Mouse (Mus musculus): ENCODE measurements around the gene Zfp746.
"Not testable (repeated sequence)": the region's sequence is repeated elsewhere in the genome, so short reads cannot be mapped to it uniquely, and the experiment has no call there.

Gene Zfp746

DNA sequence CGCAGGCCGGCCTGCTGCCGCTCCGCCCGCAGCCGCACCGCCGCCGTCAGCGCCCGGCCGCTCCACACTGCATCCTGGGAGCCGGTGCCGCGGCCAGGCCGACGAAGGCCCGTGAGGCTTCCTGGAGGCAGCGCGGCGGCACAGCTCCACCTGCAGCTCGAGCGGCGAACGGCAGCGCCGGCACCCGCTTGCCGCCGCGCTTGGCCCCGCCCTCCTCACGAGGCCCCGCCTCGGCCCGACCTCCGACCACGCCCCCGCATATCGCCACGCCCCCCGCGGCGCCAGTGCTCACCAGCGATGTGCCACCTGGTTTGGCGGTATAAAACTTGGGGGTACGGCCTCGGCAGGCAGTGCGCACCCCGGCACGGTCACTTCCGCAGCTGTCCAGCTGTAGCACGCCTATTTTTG lies at the start of gene Zfp746:
Gene Zfp746 (minus strand): TSS at position 123 of the 408 bp plus-strand sequence.
- DNase-seq = peak; percentile 81 to 86

DNA sequence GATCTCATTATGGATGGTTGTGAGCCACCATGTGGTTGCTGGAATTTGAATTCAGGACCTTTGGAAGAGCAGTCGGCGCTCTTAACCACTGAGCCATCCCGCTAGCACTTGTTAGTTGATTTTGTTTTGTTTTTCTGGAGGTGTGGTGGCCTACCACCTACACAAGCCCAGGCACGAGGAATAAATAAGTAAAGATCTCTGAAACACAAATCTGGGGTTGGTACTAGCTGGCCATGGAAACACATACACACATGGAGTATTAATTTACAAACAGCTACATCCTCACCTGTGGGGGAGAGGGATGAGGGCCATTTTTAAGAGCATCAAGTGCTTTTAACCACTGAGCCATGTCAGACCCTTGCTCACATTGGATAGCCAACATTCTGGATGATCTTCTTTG lies 34.7 kb upstream of the Zfp746 start:
- DNase-seq = not testable (repeated sequence)

DNA sequence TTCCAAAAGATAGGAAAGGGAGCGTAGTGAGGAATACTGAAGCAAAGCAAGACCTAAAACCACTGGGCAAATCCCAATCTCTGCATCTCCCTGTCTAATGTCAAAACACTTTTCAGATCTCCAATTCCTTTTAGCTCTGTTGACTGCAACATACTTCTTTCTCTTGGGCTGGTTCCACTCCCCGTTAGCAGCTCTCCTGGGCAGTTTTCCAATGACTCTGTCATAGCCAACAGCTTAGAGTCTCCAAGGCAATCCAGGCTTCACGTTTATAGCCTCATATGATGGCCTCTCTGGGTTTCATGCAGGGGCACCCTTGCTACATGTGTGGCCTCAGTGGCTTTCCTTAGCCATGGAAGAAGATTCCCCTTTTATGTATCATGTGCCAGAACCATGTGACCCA lies 29.6 kb upstream of the Zfp746 start:
- DNase-seq = no peak

DNA sequence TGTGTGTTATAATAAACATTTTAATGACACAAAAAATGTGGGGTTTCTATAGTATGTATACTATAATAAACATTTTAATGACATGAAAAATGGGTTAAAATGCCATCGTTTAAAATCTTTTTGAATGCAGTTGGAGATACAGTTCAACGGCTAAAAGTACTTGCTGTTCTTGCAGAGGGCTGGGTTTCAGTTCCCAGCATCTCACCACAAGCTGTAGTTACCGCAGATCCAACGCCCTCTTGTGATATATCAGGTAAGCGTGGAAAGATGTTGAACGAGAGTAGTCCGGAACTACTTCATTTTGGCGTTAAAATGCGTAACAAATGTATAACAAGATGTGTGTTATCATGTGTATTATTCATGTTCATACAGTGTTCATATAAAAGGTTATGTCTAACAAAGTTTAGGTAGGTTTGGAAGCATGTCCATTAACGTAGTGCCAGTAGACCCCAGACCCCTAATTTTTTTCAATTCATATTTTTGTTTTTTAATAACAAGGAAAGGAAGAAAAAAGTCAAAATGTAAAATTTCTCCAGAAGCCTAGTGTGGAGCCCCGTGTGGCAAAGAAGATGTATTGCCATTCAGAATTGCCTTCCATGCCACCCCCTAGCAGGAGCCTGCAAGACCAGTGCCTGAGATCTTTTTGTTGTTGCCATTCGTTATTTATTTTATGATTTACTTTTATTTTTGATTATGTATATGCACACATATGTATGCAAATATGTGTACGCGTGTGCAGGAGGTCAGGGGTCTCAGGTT lies 743 bp upstream of the Zfp746 start:
- DNase-seq = no peak

DNA sequence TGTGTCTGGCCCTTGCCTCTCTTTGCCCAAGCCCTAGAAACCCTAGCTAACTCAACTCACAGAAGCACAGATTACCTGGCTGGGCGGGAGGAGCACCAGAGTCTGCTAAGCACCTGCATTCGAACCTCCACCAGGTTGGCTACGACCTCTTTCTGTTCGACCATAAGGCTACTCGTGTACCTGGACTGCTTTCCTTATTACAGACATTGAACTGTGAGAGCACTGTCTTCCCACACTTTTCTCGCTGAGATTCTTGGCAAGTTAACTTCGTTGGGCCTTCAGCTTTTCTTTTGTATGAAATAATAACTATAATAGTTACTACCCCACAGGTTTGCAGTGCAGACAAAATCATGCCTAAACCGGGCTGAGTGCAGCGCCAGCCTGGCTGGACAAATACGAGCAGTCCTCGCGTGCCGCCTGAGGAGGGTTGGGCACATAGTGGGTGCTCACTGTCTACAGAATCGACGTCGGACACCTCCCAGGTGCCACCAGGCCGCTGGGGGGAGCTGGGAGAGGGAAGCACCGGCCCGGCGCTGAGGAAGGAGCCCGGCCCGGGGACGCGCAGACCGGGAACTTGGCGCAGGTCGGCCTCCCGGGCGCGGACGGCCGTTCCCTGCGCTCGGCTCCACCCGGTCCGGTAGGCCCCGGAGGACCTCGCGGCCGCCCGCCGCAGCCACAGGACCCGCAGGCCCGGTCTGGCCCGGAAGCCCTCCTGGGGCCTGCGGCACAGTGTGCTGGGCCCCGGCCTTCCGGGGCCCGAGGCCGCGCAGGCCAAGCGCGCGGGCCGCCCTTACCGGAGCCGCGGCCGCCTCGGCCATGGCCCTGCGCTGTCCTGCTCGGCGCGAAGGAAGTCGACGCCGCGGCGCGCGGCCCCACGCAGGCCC lies 630 bp downstream of the Zfp746 start:
- peak; percentile 61 to 69 for DNase-seq

DNA sequence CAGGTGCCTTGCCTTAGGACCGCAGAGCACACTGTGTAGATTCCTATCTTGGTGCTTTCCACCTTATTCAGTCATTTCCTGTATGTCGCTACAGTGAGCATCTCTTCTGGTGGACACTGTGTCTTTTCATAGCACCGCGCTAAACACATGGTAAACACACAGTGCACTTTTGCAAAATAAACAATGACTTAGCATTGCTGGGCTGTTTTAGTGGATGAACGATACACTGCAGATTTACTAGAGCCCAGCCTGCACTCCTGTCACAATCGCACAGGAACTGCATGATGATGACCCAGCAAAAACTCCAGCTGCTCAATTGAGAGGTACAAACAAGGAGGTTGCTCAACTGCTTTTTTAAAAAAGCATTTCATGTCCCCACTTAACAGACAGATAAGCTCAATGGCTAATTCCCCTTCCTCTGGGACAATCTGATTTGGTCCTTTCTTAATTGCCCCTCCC lies 2.6 kb downstream of the Zfp746 start:
- no peak for DNase-seq

DNA sequence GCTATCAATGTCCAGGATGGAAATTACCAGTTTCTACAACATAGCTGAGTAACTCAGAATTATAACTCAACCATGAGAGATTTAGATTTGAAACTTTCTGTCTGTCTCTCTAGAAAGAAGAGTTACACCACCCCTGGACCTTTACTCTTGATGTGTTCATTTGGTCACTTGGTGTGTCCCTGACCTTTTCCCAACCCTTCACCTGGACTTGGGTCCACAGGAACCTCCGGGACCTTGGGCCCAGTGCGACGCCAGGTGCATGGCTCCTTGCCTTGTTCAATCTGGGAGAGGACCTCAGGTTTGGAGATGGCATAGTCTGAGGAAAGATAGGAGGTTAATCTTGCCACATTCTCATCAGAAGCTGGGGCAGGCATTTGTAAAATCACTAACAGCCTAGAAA lies 4.4 kb downstream of the Zfp746 start:
- DNase-seq = no peak

DNA sequence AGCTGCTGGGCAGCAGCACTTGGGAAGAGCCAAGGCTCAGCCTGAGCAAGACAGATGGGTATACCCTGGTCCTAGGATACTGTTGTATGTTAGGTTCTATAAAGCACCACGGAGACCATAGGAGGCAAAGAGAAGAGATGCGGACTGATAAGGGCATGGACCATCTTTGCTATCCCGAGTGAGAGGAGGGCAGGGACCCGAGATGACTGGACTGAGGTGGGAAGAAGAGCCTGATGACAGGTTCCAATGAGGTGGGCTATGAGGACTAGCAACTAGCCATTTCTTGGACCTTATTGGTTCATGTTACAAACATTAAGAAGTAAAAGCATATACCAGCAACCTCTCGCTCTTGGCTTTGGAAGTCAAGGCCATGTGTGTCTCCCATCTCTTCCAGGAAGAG lies 5.4 kb downstream of the Zfp746 start:
- DNase-seq = no peak

DNA sequence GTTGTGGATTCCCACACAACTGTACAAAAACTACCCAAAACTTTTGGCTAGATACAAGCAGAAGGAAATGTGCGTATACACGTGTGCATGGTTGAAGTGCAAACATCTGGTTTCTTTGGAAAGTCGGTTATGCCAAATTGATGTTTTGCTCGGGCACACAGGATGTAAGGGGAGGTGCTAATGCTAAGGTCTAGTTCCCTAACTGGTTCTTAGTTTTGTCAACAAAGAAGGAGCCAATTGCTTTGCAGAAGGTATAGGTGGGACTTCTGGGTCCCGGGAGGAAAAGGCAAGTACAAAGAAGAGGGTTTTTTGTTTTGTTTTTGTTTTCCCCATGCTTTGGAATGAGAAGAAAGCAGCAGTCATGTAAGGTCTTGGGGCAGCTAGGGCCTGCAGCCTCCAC lies 13.1 kb downstream of the Zfp746 start:
- DNase-seq = peak; percentile 24 to 62

DNA sequence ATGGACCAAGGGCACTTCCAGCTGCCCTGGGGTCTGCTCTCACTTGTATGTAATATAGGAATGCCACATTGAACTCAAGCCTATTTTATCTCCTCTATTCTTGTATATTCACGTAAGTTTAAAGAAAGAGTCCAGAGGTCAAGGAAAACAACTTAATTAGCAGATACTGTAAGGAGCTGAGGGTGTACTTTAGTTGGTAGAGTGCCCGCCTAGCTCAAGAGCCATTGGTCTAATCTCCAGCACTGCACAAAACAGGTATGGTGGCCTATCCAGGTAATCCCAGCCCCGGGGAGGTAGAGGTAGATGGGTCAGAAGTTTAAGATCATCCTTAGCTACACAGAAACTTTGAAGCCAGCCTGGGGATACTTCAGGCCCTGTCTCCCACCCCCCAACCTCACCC lies 18.9 kb downstream of the Zfp746 start:
- DNase-seq = no peak

DNA sequence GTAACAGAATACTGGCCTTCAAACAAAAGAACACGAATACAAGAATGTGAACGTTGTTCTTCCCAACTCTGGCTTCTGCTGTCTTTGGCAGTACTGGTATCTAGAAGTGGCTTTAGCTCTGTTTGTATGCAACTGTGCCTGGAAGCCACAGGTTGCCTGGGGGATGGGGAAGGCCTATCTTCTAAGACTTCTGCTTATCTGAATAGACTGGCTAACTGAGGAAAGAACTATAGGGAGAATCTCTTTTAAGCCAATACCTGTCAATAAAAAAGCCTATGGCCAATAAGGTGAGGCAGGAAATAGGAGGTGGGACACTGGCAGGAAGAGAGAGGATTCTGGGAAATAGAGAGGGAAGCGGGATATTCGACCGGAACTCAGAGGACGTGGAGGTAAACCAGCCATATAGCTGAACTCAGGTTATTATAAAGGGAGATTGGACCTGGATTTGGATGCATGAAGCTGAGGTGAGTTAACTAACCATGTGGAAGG lies 20.8 kb downstream of the Zfp746 start:
- no peak for DNase-seq

DNA sequence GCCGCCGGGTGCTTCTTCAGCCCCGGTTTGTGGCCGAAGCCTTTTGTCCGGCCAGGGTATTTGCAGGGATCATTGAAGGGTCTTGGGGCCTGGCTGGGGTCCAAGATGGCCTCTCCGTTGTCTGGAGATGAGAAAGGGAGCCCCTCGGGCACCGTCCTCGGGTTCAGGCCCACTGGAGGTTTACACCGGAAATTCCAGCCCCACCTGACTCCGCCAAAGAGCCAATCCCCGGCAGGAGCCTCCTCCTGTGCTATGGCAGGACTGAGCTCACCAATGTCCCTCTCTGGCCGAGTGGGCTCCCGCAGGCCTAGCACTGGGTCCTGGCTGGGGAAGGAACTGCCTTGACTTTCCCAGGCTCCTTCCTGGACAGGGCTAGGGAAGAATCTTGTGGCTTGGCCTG lies 21.9 kb downstream of the Zfp746 start:
- DNase-seq = no peak

DNA sequence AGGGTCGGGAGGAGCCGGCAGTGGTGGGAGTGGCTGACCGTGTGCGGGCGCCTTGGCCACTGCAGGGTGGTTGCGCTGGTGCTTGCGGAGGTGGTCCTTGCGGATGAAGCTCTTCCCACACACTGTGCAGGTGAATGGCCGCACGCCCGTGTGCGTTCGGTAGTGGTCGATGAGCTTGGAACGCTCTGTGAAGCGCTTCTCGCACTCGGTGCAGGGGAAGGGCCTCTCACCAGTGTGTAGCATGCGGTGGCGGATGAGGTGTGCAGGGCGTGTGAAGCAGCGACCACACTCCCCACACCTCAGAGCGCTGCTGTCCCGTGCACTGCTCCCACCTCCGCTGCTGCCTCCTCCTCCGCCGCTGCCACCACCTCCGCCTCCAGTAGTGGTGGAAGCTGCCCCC lies 22.5 kb downstream of the Zfp746 start:
- no peak for DNase-seq

DNA sequence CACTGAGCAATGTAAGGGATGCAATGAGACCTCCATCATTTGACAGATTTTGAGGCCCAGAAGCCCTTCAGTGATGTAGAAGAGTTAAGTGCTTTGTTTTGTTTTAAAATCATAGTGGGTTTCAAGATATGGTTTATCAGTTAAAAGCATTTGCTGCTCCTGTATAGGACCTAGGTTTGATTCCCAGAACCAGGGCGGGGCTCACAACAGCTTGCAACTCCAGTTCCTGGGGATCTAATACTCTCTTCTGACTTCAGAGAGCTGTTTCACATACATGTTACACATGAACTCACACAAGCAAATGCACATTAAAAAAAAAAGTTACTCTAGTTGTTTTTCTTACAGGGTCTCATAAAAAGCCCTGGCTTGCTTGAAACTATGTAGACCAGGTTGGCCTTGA lies 25.5 kb downstream of the Zfp746 start:
- no peak for DNase-seq

DNA sequence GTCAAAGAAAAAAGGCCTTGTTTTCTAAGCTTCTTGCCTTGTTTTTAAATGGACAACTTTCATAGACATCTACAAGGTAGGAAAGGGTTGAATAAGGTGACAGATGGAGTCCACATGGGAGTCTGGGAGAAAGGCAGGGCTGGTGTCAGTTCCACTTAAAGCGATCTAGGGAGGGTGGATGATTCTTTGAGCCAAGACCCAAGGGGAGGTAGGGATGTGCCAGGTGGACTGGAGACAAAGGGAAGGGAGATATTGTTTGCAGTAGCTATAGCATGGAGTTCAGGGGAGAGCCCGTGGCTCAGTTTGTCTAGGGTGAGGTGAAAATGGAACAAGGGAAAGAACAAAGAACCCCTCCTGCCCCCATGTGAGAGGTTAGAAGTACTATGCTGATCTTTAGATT lies 26.0 kb downstream of the Zfp746 start:
- no peak for DNase-seq

DNA sequence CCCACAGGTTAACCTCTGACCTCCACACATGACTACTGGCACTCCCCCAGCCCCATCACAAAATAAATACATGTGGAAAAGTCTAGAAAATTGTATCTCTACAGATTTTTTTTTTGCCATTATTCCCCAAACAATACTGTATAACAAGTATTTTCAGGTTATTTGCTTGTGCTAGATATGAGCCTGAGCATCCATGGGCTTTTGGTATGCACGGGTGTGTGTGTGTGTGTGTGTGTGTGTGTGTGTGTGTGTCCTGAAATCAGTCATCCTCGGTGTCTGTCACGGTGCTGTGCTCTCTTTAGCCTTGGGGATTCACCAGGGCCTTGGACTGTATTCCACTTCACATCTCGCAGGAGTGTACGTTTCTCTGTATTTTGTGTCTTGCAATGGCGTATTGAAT lies 34.3 kb downstream of the Zfp746 start:
- no peak for DNase-seq

DNA sequence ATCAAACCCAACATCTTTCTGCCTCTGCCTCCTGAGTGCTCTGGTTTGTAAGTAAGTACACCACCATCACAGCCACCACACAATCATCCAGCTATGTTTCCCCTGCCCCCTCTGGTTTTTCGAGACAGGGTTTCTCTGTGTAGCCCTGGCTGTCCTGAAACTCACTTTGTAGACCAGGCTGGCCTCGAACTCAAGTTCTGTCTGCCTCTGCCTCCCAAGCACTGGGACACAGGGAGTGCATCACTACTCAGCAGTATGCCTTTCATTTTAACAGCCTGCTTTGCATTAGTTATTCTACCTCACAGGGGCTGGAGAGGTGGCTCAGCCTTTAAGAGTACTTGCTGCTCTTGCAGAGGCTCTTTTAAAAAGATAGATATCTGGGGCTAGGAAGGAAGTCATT lies 34.7 kb downstream of the Zfp746 start:
- DNase-seq = no peak

DNA sequence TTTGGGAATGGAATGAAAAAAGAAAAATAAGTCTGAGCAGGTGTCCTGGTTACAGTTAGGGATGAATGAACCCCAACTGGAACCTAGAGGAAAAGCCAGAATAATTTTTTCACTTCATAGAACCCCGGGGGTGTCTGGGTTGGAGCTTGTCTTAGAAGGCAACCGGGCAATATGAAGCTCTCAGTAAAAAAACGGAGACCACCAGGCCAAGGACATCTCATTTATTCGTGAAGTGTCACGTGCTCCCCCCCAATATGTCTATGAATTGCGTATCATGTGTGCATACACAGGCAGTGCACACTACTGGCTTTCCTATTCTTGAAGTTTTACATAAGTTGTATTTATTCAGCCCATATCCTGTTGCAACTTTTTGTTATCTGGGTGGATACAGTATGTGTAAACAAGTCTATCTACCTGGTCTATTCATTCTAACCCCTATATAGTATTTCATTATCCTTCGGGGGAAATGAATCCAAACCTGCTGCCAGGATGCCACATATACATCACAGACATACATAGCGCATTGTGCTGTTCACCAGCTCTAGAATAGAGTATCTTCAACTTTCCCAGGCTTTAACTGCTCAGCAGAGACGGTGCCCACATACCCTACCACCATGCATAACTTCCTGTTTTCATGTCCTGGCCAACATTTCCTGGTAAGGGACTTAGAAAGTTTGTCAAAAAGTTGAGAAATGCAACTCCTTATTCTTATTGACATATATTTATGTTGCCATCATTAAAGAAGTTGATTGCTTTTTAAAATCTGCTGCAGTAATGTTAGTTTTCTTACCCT lies 36.9 kb downstream of the Zfp746 start:
- DNase-seq = no peak

DNA sequence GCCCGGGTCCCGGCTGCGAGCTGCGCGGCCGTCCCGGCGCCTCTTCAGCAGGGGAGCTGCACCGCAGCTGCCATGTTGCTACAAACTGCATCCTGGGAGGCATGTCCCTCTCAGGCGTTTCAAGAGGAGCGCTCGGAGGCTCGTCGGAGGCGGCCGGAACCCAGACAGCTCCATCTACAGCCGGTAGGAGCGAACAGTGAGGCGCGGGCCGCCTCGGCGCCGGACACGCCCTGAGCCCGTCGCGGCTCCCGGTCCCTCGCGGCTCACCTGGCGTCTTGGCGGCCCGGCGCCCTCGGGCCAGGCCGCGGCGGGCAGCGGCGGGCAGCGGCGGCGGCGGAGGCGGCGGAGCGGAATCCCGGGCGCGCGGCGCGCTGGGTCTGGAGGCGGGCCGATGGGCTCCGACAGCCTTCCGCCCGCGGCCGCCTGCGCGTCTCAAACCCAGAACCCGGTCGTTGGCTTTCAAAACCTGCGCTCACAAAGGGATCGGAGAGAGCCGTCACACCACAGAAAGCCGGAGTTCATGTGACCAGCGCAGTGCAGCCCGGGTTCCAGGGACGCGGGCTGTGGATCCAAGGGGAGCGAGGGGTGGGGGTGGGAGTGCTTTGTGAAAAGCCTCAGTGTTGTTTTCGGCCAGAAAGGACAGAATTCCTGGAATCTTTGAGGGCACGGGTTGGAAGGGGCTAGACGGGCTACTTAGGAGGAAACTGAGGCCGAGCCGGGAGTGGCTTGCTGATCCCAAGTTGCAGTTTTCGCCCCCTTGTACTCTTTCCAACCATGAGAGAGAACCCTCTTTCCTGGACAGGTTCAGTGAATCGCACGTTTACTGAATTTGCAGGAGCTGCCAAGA lies 37.7 kb downstream of the Zfp746 start, which contains the start of gene Zfp777:
Gene Zfp777 (minus strand): TSS at position 486 of the 847 bp plus-strand sequence.
- DNase-seq = peak; percentile 77 to 78

DNA sequence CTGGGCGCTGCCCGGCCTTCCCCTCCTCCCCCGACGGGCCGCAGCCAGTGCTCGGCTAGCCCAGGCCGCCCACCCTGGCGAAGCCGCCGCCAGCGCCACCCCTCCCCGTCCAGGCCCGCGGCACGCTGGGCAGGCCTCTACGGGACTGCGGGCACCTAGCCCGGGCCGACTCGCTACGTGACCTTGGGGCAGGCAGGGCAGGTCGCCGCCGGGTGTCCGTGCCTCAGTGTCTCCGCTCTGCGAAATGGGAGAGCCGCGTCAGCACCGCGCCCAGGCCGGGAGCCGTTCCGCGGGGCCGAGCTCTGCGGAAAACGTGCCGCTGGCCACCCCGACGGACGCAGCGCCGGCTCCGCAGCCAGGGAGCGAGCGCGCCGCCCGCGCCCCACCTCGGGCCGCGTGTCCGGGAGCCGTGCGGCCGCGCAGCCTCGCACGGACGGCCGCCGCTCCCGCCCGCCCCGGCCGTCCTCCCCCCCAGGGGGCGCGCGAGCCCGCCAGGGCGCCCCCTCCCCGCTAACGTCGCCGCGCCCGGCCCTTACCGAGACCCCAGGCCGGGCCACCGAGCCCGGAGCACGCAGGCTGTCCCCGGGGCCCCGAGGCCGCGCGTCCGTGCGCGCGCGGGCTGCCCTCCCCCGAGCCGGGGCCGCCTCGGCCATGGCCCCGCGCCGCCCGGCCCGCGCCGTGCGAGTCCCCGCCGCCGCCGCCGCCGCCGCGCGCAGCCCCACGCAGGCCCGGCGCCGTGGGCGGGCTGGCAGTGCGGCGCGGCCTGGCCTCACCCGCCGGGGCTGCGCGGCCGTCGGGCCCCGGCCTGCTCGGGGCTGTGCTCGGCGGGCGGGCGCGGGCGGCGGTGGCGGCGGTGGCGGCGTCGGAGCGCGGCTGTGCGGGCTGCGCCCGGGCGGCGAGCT lies 38.7 kb downstream of the Zfp746 start:
- peak; percentile 12 to 23 for DNase-seq

DNA sequence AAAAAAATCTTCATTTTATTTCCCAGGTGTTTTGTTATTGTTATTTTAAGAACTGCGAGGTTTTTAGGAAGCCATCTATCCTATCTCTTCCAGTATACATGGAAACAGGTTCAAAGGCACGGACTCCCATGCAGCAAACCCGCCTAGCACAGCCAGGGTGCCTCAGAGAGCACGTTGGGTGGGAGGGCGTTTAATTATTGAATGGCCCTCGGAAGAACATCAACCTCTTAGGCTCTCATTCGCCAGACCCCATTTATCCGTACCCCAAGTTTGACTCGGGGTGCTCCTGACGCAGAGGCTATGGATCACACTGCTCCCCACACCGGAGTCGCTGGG lies 39.3 kb downstream of the Zfp746 start:
- DNase-seq = no peak
